Mouse (Mus musculus) R1 (cell line): Measurements from ENCODE around the gene Tdrd12.

Experiments used
- DNase-seq: peaks from one replicate; pipeline ENCODE4 v3.0.0-alpha.2; 2018; ENCODE audit warnings: low read depth, low spot score

Gene Tdrd12

GRCm38 (mm10) chr7:35447996-35448846, 89.3 kb downstream of the Tdrd12 start, which contains the start of gene Slc7a9:
Gene Slc7a9 (plus strand): TSS chr7:35448796.
- DNase-seq: peak; percentile 53

DNA sequence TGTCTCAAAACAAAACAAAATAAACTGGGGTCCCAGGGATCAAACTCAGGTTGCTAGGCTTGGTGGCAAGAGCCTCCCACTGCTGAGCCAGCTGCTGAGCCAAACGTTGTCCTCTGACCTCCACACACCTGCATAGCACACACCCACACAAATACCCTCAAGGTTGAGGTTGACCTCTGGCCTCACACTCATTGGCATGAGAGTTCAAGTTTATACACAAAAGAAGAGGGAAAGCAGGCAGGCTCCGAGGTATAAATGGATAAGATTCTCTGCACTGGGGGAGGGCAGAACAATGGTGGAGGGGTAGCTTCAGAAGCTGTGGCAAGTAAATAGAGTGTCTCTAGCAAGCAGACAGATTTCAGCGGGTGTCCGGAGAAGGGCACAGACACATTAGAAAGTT, 90.0 kb downstream of the Tdrd12 start:
- DNase-seq: peak; percentile 46

- peak; percentile 61 for DNase-seq
These were observed 102.3 kb downstream of the Tdrd12 start for GRCm38 (mm10) chr7:35435266-35435665.

- DNase-seq: no peak
These were observed 109.4 kb downstream of the Tdrd12 start for GRCm38 (mm10) chr7:35428146-35428545.

GRCm38 (mm10) chr7:35423071-35423470, 114.5 kb downstream of the Tdrd12 start:
- no peak for DNase-seq
